Mouse (Mus musculus) adrenal gland, adult 8-10 months (tissue): ENCODE measurements around the gene Ankrd54. TPM values are rescaled to one million over a fixed set of nuclear protein-coding genes. Genes with fewer than 3 reads are reported as not detected.
"Not testable (repeated sequence)": the region's sequence is repeated elsewhere in the genome, so short reads cannot be mapped to it uniquely, and the experiment has no call there.

ENCODE experiments used
- DNase-seq: peaks from one replicate; pipeline ENCODE4 v3.0.0; 2022
- total RNA-seq, 4 experiments: library from RNA; stranded (reverse); gene quantifications; 2 replicates each; pipeline ENCODE4 v1.2.4; 2022

The Ankrd54 gene
- total RNA-seq, 4 experiments from 2014 or later: 24.6 to 34.9 (median 28.2) TPM

DNA sequence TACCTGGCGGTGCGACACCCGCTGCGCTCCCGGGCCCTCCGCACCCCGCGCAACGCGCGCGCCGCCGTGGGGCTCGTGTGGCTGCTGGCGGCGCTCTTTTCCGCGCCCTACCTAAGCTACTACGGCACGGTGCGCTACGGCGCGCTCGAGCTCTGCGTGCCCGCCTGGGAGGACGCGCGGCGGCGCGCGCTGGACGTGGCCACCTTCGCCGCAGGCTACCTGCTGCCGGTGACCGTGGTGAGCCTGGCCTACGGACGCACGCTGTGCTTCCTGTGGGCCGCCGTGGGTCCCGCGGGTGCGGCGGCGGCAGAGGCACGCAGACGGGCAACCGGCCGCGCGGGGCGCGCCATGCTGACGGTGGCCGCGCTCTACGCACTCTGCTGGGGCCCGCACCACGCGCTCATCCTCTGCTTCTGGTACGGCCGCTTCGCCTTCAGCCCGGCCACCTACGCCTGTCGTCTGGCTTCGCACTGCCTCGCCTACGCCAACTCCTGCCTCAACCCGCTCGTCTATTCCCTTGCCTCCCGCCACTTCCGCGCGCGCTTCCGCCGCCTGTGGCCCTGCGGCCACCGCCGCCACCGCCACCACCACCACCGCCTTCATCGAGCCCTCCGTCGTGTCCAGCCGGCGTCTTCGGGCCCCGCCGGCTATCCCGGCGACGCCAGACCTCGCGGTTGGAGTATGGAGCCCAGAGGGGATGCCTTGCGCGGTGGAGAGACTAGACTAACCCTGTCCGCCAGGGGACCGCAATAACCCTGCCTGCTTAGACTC, 19.8 kb downstream of the Ankrd54 start:
- DNase-seq: no peak

DNA sequence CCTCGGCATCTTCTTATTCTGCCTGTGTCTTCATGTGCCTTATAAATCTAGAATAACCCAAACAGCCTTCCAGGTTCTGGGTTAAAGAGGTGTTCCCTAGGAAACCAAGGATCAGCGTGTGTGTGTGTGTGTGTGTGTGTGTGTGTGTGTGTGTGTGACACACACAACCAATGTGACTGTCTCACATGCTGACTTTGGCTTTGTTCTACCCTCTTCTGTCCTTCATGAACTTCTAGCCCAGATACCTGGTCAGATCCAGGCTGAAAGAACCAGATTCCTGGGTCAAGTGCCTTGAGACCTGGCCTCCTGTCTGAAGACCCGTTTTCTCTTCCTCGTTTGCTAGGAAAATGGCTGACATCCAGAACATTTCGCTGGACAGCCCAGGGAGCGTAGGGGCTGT, 21.1 kb downstream of the Ankrd54 start, which contains the start of gene Galr3:
Gene Galr3, plus strand, starts transcription at position 301 of the 400 bp plus-strand sequence.
- DNase-seq: no peak

DNA sequence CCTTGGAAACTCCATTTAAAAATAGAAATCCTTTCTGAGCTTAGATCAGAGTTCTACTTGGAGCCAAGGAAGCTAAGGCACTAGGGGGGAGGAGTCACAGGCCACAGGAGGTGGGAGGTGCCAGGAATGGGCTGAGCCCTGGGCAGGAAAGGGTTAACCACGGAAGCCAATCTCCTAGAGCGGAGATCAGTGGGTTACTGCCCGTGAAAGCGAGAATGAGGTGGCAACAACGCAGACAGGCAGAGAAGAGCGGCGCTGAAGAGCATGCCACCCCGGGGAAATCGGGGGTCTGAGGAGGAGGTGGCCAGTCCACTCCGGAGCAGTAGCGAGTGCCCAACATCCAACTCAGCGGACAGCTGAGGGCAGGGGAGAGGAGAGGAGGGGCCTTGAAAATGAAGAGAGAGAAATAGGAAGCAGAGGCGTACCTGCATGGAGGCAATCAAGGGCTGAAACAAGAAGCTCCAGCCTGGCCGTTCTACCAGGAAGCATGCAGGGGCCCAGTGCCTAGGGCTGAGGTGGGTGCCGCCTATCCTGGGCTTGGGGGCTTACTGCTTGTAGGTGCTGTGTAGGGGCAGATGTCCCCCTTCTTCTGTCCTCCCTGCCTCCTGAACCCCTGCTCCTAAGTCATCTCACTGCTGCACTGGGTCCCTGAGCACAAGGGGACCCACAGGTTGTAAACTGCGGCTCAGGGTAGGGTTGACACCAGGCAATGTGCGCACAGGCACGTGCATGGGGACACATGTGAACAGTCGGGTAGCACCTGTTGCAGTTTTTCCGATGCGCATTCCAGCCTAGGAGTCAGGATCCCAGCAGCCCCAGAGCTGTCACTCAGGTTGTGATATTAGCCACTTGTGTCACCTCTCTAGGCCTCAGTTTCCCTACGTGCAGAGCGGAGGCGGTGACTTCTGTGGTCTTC, 21.9 kb downstream of the Ankrd54 start:
- DNase-seq: no peak

DNA sequence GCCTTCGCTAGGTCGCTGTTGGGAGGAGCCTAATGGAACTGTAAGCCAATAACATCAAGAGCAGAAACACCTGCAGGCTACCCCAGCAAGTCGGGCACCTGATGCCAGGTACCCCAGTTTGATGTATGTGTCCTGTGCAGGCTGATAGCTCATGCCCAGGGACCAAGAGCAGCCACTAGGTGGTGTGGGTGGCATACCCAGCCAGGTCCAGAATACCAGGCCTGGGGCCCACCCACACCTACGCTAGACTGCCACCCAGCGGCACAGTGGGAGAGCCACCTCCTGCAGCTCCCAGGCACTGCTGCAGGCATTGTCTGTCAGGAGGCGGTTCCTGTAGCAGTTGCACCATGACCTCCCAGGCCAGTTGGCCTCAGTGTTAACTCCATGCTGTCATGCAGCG, 23.8 kb downstream of the Ankrd54 start:
- DNase-seq: peak; percentile 82

DNA sequence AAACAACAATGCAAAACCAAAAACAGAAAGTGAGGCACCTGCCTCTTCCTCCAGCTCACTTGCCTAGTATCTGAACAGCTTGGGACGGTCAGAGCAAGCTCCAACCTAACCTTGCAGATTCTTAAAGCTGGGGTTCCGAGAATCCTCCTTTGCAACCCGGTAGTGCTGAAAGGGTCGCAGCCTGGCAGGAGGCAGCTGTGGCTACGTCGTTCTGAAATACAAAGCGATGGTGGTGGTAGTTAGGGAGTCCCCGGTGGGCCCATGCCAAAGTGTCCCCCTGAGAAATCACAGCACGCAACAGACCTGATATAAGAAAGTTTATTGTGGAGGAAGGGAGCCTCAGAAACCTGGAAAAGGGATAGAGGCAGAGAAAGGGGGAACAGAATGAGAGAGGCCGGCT, 24.4 kb downstream of the Ankrd54 start:
- no peak for DNase-seq

DNA sequence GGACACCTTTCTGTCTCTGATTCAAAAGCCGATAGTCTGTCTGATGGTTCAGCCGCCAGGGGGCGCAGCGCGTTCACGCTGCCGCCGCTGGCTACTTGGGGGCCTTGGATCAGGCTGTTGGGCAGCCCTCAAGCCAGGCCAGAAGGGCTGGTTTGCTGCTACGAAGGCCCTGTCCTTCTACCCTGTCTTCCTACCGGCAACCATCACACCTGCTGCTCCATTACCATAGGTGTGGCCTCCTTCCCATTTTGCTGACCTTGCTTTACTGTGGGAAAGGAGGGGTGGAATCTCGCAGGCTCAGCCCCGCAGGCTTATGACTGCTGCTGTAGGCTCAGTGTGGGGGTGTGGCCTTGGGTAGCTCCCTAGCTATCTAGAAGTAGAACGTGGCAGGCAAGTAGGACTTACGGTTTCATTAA, 24.8 kb downstream of the Ankrd54 start:
- peak; percentile 45 for DNase-seq

DNA sequence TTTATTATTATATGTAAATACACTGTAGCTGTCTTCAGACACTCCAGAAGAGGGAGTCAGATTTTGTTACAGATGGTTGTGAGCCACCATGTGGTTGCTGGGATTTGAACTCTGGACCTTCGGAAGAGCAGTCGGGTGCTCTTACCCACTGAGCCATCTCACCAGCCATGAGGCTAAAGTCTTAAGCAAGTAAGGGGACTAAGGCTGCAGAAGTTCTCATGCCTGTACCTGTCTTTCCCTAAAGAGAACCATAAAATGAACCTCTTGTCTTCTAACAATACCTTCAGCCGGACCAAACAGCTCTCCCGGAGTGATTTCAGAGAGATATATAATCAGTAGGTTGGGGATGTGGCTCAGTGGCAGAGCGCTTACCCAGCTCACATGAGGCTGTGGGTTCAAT, 30.8 kb downstream of the Ankrd54 start:
- DNase-seq: not testable (repeated sequence)

DNA sequence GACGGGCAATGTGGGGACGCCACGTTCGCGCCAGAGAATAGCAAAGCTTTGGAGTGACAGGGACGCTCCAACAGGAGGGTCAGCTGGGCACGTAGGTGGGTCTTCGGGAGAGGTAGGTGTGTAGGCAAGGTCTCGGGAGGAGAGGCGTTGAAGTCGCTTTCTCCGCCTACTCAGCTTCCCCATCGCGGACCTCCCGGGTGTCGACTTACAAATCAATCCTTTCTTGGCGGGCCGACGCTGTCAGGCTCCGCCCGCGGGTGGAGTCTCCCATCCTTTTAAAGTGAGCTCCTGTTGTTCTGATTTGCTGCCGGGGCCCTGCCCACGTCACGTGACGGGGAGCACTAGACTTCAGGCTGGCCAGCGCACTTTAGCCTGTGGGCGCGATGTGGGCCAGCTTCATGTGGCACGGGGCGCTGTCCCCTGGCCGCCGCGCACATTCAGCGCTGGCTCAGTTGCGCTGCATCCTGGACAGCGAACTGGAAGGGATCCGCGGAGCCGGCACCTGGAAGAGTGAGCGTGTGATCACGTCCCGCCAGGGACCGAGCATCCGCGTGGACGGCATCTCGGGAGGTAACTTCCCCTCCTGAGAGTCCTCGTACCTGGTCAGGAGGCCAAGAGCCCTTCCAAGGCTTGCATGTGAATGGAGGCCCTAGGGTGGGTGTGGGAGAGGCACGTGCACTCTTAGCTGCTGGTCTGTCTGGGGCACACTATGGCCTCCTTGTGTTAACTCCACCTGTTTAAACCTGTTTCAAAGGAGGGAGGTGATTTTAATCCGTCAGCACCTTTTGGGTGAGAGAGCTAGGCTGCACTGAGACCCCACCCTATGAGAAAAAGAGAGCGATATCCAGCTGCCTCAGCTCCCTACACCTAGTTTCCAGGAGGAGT, 31.9 kb downstream of the Ankrd54 start:
- peak; percentile 93 for DNase-seq

DNA sequence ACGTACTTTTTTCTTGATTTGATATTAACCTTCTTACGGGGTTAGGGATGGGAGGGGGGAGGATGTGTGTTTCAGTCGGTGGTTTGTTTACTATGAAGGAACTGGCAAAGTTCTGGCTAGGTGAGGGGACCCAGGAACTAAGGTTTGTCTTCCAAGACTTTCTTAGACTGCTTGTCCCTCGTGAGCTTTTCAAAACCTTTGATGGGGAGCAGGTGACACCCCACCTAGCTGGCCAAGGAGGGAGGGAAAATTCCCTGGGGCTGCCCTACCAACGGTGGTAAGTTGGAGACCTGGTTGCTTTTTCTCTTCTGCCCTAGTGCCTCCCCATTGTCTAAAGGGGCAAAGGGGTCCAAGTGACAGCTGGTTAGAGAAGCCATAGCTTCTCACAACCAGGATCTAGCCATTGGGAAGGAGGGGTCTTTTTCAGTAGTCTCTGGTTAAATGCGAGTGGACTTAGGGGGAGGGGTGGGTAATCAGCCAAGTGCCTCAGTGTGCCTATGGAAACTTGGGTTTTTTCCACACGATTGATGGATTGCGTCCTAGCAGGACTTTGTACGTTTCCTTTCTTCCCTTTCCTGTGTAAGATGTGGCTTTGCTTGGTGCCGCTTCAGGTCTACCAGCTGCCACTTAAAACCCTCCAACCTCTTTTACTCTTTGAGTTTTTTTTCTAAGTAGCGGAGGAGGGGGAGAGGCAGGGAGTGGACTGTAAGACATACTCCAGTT, 33.0 kb downstream of the Ankrd54 start:
- DNase-seq: no peak

DNA sequence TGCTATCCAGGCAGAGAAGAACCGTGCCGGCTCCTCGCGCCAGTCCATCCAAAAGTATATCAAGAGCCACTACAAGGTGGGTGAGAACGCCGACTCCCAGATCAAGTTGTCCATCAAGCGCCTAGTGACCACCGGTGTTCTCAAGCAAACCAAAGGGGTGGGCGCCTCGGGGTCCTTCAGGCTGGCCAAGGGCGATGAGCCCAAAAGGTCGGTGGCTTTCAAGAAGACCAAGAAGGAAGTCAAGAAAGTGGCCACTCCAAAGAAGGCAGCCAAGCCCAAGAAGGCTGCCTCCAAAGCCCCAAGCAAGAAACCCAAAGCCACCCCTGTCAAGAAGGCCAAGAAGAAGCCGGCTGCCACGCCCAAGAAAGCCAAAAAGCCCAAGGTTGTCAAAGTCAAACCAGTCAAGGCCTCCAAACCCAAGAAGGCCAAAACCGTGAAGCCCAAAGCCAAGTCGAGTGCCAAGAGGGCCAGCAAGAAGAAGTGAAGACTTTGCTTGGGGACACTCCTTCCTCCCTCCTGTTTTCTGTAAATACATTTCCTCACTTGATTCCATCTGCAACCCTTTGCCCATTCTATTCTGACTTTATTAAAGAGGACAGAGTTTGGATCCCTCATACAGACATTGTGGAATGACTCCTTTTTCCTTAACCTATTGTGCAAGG, 33.7 kb downstream of the Ankrd54 start:
- no peak for DNase-seq

DNA sequence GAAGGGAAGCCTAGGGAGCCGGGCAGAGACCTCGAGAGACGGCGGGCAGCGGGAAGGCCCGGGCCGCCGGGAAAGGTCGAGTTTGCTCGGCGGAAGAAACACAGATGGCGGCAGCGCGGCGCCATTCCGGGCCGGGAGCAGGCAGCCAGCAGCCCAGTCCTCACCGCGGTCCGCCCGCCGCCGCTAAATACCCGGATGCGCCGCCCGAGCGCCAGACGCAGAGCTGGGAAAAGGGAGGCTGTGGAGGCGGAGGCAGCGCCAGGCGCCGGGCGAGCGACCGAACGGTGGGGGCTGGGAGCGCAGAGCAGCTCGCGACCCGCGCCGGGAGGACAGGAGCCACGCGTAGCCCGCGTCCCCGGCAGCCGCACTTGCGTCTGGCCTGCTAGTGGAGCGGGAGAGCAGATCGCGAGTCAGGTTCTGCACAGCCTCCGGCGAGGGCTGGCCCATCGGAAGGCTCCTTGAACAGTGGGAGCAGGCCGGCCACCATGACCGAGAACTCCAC, 34.4 kb downstream of the Ankrd54 start, which contains the start of gene H1f0:
Gene H1f0, plus strand, starts transcription at position 214 of the 502 bp plus-strand sequence.
- DNase-seq: peak; percentile 89

DNA sequence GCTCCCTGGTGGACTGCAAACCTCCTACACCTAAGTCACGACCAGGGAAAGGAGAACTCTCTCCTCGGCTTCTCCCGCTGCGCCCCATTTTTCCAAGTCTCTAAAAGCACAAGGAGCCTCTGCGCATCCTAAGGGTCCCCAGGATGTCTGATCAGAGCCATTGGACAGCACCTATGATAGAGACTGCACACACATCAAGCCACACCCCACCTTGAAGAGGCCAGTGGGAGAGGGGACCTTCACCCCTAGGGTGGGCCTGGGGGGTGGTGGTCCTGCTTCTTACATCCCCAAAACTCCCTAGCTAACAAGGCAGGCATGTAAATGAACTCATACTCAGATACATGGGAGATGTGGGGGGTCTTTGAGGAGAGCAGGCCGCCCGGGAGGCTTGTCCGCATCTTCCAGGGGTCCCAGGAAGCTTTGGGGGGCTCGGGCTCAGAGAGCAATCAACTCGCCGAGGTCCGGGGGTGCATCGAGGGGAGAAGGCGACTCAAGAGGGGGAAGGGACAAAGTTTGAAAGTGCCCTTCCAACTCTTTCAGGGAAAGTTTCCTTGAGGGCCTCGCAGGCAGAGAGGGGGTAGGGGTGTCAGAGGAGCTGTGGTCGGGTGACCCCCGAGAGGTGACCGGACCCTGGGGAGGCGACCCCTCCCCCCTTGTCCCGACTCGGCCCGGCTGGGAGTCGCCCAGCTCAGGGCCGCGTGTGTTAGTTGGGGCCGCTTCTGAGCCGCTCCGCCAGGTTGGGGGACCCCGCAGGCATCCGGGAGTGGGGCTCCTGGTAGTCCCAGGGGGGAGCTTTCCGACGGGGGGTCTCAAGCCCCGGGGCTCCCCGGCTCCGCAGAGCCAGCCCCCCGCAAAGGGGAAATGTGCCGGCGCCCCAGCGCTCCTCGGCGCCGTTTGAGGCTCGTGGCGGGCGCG, 35.1 kb downstream of the Ankrd54 start:
- DNase-seq: no peak

DNA sequence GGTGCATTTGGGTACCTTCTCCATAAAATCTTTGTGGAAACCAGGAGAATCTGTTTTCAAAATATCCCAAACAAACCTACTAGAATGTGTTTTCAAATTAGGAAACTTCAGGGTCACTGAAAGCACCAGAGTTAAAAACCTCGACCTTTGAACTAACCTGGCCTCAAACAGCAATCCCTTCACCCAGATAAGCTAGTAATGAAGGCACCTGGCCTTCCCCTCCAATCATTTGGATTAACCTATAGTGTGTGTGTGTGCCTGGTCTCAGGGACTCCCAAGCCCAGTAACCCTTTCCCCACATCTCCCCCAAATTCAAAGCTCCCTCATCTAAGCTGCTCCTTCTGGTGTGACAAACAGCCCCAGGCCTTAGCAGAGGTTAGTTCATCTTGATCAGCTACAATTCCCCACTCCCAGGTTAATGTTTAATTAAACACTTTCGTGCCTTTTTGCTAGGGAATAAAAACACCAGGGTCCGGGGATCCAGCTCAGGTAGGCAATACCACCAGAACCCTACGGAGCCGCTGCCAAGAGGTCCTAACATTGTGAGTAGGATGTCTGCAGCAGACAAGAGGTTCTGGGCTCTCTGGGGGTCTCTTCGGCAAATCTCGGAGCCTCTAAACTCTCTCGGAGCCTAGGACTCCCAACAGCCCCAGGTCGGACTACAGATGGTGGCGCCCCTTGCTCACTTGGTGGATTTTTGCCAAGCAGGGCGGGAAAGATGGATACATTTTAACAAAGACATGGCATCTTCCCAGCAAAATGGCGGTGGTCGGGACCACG, 36.0 kb downstream of the Ankrd54 start:
- DNase-seq: no peak

DNA sequence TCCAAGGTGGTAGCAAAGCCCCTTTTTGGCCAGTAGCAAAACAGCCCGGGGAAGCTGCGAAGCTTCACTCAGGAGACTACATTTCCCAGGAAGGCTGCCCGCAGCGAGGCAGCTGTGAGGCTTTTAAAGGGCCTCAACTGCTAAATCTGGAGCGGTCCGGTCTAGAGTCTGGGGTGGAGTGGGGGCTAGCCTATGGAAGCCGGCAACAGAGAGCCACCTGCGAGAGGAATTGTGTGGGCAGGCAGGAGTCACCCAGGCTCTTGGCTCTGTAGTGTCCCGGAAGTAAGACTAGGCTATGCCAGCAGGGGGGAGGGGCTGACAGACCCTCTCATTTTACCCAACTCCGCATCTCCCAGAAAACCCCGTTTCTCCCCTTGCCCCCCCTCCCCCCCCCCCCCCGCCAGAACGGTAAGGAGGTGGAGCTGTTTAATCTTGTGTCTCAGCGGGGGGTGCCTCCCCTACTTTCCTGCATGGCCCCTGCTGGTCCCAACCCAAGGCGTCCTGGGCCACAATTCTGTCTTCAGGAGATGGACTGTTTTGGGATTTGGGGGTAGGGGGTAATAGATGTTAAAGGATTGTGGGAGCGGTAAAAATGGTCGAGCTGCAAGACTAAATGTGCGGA, 36.9 kb downstream of the Ankrd54 start:
- DNase-seq: no peak

DNA sequence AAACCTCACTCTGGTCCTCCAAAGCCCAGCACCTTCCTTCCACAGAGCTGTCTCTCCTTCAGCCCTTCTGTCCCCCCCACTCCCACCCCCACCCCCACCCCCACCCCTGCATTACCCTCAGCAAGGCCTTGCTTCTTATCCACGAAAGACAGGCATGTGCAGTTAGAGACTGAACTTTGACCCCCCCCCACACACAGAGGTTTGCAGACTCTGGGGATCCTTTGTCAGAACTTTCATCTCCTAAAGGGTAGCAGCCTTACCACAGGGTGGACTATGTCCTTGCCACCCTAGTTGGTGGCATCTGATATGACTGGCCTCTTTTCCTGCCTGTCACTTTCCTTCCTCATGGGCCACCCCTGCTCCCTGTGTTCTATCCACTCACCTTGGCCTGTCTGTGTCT, 39.3 kb downstream of the Ankrd54 start:
- DNase-seq: no peak

DNA sequence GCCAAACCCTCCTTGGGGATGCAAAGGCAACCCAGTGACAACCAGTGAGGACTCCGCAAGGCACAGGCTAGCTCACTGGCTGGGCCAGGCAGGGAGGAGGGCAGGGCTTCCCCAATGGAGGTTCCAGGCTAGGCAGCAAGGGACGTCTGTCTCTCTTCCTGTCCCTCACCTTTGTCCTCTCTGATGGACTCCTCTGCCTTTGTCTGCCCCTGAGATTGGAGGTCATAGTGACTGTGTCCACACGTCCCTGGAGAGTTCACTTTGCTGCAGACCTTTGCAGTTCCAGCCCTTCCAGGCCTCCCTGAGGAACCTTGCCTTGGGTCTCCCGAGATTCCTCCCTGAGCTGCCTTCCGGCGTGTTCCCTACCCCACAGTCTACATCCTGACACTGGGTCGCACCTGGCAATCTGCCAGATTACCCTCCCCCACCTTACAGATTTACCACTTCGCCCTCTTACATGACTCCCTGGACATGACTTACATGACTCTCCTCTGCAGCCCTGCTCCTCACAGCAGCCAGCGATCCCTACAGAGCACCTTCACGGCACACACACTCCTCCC, 39.9 kb downstream of the Ankrd54 start:
- DNase-seq: no peak

DNA sequence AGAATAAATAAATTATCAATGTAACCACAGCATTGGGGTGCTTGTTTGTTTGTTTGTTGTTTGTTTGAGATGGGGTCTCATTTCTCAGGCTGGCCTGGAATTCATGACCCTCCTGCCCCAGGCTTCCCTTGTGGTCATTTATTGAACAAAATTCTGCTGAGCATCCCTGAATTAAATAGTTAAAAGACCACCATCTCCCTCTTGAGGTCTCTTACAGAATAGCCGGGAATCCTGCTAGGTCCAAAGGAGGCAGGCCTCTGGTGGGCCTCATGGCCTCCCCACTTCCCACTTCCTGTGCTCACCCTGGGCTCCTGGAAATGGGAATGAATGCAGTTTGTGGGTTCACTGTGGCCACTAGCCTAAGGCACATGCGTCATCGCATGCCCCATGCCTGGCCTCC, 43.8 kb downstream of the Ankrd54 start:
- no peak for DNase-seq

DNA sequence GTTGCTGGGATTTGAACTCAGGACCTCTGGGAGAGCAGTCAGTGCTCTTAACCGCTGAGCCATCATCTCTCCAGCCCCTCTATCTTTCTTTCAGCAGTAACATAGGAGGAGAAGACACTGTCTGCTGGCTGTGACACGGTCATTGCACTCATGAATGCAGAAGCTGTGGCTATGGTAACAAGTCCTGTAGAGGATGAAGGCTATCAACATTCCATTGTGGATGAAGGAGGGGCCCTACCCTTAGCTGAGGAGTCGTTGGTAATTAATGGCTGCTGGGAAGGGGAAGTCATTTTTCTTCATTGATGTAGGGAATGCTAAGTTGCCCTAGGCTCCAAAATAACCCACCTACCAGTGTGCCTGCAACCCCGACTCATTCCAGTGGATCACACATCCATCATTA, 44.5 kb downstream of the Ankrd54 start:
- no peak for DNase-seq
